Mouse (Mus musculus) adrenal gland, postnatal 25 days (tissue): Measurements from ENCODE around the gene Lrrc47. TPM values are rescaled to one million over a fixed set of nuclear protein-coding genes. Genes with fewer than 3 reads are reported as not detected.

Experiments used
- DNase-seq: peaks from one replicate; pipeline ENCODE4 v3.0.0; 2021; ENCODE audit warnings: mixed read lengths
- long read RNA-seq: library from polyadenylated mRNA; stranded (forward); transcript quantifications from one replicate; pipeline ENCODE4 v2.0.0, GENCODE M21; 2021
- total RNA-seq: library from RNA; stranded (reverse); gene quantifications from 2 replicates; pipeline ENCODE4 v1.2.3, GENCODE M21; 2021

Gene Lrrc47
- 54.7 and 56.0 TPM in 2 replicates for total RNA-seq
- long read RNA-seq, transcript Lrrc47-205 (7 exons, 3,468 nt): major isoform, 38 of 96 reads
- long read RNA-seq, partial matches to known transcripts: 6 of 96 reads
- long read RNA-seq, other reads (novel, unspliced or antisense): 52 of 96 reads

- DNase-seq: peak; percentile 85
These were observed at the start of gene Lrrc47 for GRCm38 (mm10) chr4:154011646-154012089. Lrrc47 (plus strand) TSS chr4:154011731.

- no peak for DNase-seq
These were observed 48.9 kb upstream of the Lrrc47 start for GRCm38 (mm10) chr4:153962631-153963030.

- DNase-seq: no peak
These were observed 44.9 kb upstream of the Lrrc47 start for GRCm38 (mm10) chr4:153966651-153967050.

- DNase-seq: no peak
These were observed 44.0 kb upstream of the Lrrc47 start for GRCm38 (mm10) chr4:153967556-153967955.

- DNase-seq: no peak
These were observed 43.5 kb upstream of the Lrrc47 start for GRCm38 (mm10) chr4:153968063-153968462.

- DNase-seq: peak; percentile 95
These were observed 36.9 kb upstream of the Lrrc47 start, which contains the start of the genes Dffb and Cep104 for GRCm38 (mm10) chr4:153974431-153975291. Dffb (minus strand) TSS chr4:153975126. Cep104 (plus strand) TSS chr4:153975194.

GRCm38 (mm10) chr4:153975292-153975662 is 36.3 kb upstream of the Lrrc47 start:
- no peak for DNase-seq

- DNase-seq: no peak
These were observed 35.8 kb upstream of the Lrrc47 start for GRCm38 (mm10) chr4:153975768-153976167.

- no peak for DNase-seq
These were observed 32.3 kb upstream of the Lrrc47 start for GRCm38 (mm10) chr4:153979243-153979642.

GRCm38 (mm10) chr4:153980470-153980869 is 31.1 kb upstream of the Lrrc47 start:
- no peak for DNase-seq

- peak; percentile 17 for DNase-seq
These were observed 18.8 kb upstream of the Lrrc47 start for GRCm38 (mm10) chr4:153992715-153993114.

GRCm38 (mm10) chr4:153993505-153993904 is 18.0 kb upstream of the Lrrc47 start:
- no peak for DNase-seq

- no peak for DNase-seq
These were observed 6.0 kb upstream of the Lrrc47 start for GRCm38 (mm10) chr4:154005488-154005887.

- no peak for DNase-seq
These were observed 5.3 kb upstream of the Lrrc47 start for GRCm38 (mm10) chr4:154006264-154006663.

- peak; percentile 33 for DNase-seq
These were observed 3.8 kb upstream of the Lrrc47 start for GRCm38 (mm10) chr4:154007759-154008158.

- DNase-seq: no peak
These were observed 455 bp upstream of the Lrrc47 start for GRCm38 (mm10) chr4:154010907-154011645.

- peak; percentile 24 for DNase-seq
These were observed 776 bp downstream of the Lrrc47 start for GRCm38 (mm10) chr4:154012132-154012882.

- no peak for DNase-seq
These were observed 3.9 kb downstream of the Lrrc47 start for GRCm38 (mm10) chr4:154015476-154015875.

GRCm38 (mm10) chr4:154019571-154019970 is 8.0 kb downstream of the Lrrc47 start:
- peak; percentile 62 for DNase-seq

- DNase-seq: no peak
These were observed 9.9 kb downstream of the Lrrc47 start for GRCm38 (mm10) chr4:154021432-154021831.

- no peak for DNase-seq
These were observed 10.9 kb downstream of the Lrrc47 start for GRCm38 (mm10) chr4:154022407-154022806.

- DNase-seq: no peak
These were observed 11.3 kb downstream of the Lrrc47 start for GRCm38 (mm10) chr4:154022844-154023243.
